Mouse (Mus musculus) neural tube, embryonic 11.5 days (tissue): ENCODE data around the gene Ctdnep1. TPM values are rescaled to one million over a fixed set of nuclear protein-coding genes. Genes with fewer than 3 reads are reported as not detected.
"Not testable (repeated sequence)": the region's sequence is repeated elsewhere in the genome, so short reads cannot be mapped to it uniquely, and the experiment has no call there.

ENCODE experiments used
- ATAC-seq: fragments of 200-750 bp; cut with Nextera tagmentation; 2 replicates; pipeline ENCODE4 v1.8.0; 2017; ENCODE audit warnings: moderate number of reproducible peaks, mild to moderate bottlenecking, moderate TSS enrichment, moderate library complexity; ENCODE audit not compliant: insufficient read depth, low FRiP score, low TSS enrichment
- DNase-seq: peaks from one replicate; pipeline ENCODE4 v3.0.0-alpha.2; 2015; ENCODE audit warnings: low spot score
- H3K27ac ChIP-seq: fragments of 300-500 bp; sonication (generic); 2 replicates; pipeline ENCODE4 v1.5.1; 2014; ENCODE audit warnings: low read depth, mild to moderate bottlenecking, low read length
- H3K27me3 ChIP-seq: fragments of 300-500 bp; sonication (generic); 2 replicates; pipeline ENCODE4 v1.6.1; 2014; ENCODE audit warnings: mild to moderate bottlenecking, low read length, mixed read lengths; ENCODE audit not compliant: control insufficient read depth, insufficient read depth
- H3K36me3 ChIP-seq: fragments of 300-500 bp; sonication (generic); 2 replicates; pipeline ENCODE4 v1.6.1; 2014; ENCODE audit warnings: mild to moderate bottlenecking, low read length, moderate library complexity, mixed read lengths; ENCODE audit not compliant: control insufficient read depth, insufficient read depth
- H3K4me1 ChIP-seq: fragments of 300-500 bp; sonication (generic); 2 replicates; pipeline ENCODE4 v1.6.1; 2014; ENCODE audit warnings: low read length, mixed read lengths; ENCODE audit not compliant: control insufficient read depth, insufficient read depth
- H3K4me2 ChIP-seq: fragments of 300-500 bp; sonication (generic); 2 replicates; pipeline ENCODE4 v1.6.1; 2014; ENCODE audit warnings: low read depth, mild to moderate bottlenecking, moderate library complexity
- H3K4me3 ChIP-seq: fragments of 300-500 bp; sonication (generic); 2 replicates; pipeline ENCODE4 v1.5.1; 2014; ENCODE audit warnings: low read depth, low read length
- H3K9ac ChIP-seq: fragments of 300-500 bp; sonication (generic); 2 replicates; pipeline ENCODE4 v1.6.1; 2014; ENCODE audit warnings: mild to moderate bottlenecking, low read length
- H3K9me3 ChIP-seq: fragments of 300-500 bp; sonication (generic); 2 replicates; pipeline ENCODE4 v1.6.1; 2016; ENCODE audit warnings: low read length; ENCODE audit not compliant: control insufficient read depth
- WGBS: fragments of 180-500 bp; shearing (Covaris S2); extraction: QIAGEN DNeasy Blood & Tissue Kit; methylation state at CpG from one replicate; pipeline ENCODE4 v1.1.7; 2014; 5-methylcytosine and 5-hydroxymethylcytosine counted together
- polyA plus RNA-seq: library from polyadenylated mRNA; unstranded; fragments of >200 nt; fragmentation: Nextera tagmentation; extraction: Ambion mirVana; gene quantifications from 2 replicates; pipeline ENCODE4 v1.2.1, GENCODE M21; 2014

Gene Ctdnep1
- polyA plus RNA-seq, 1 experiment from 2014 or later, result 23.3 TPM

DNA sequence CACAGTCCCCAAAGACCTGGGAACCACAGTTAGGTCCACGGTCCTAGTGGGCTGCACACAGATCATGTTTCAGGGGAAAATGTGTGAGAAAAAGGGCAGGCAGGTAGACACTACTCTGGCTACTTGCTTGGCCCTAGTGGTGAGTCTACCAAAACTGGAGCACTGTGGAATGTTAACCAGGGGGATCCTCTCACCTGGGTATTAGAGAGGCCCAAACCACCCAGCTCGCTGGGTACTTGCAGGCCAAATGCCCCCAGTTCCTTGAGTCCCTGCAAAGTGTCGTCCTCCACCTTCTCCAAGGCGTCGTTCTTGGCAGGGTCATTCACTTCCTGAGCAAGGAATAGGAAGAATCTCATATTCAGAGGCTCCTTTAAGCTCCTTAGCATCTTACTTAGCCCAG, 33.1 kb downstream of the Ctdnep1 start:
- H3K27ac ChIP-seq, result no peak overlapping the region
- no peak for DNase-seq
- ATAC-seq, result no peak
- H3K4me1 ChIP-seq, result peaks cover 20% of the 10 kb centered on the region
- H3K27me3 ChIP-seq, result no peaks in the 10 kb centered on the region
- H3K4me3 ChIP-seq, result 0 out of 2 replicates have a peak overlapping the region, but pooled peaks have one; percentile 44
- peak overlapping the region; percentile 76; the same call in 1 of the 2 replicates for H3K4me2 ChIP-seq
- peaks cover 22% of the 10 kb centered on the region for H3K36me3 ChIP-seq
- 65% methylated on average over 5 of the region's 5 CpGs for WGBS
- H3K9ac ChIP-seq, result no peak overlapping the region
- H3K9me3 ChIP-seq, result no peaks in the 10 kb centered on the region

GRCm38 (mm10) chr11:70014880-70015558, 34.1 kb downstream of the Ctdnep1 start, which contains the start of gene Acadvl:
Acadvl (minus strand) TSS chr11:70015411.
- peaks cover 20% of the 10 kb centered on the region for H3K4me1 ChIP-seq
- H3K9me3 ChIP-seq, result no peaks in the 10 kb centered on the region
- H3K27me3 ChIP-seq, result no peaks in the 10 kb centered on the region
- peak within 1 kb of the TSS; percentile 76 for H3K4me2 ChIP-seq
- H3K27ac ChIP-seq, result no peak within 1 kb of the TSS
- H3K4me3 ChIP-seq, result peak within 1 kb of the TSS; percentile 44
- WGBS, result 1% methylated on average over 35 of the region's 35 CpGs
- H3K36me3 ChIP-seq, result peaks cover 17% of the 10 kb centered on the region
- DNase-seq, result peak; percentile 84
- ATAC-seq, result peak; percentile 77
- peak within 1 kb of the TSS; percentile 60 for H3K9ac ChIP-seq

- H3K9ac ChIP-seq, result no peak overlapping the region
- ATAC-seq (no peak), DNase-seq (no peak)
Observed at GRCm38 (mm10) chr11:70015677-70016076, 34.7 kb downstream of the Ctdnep1 start.

GRCm38 (mm10) chr11:70016177-70016576, 35.2 kb downstream of the Ctdnep1 start:
- 81% methylated on average over 2 of the region's 2 CpGs for WGBS
- peaks cover 20% of the 10 kb centered on the region for H3K4me1 ChIP-seq

More at GRCm38 (mm10) chr11:70015677-70016076, 34.7 kb downstream of the Ctdnep1 start:
- no peak overlapping the region for H3K4me3 ChIP-seq
- no peaks in the 10 kb centered on the region for H3K27me3 ChIP-seq
- H3K4me2 ChIP-seq, result no peak overlapping the region; the same call in 1 of the 2 replicates
- peaks cover 13% of the 10 kb centered on the region for H3K36me3 ChIP-seq
- no peak overlapping the region for H3K27ac ChIP-seq
- H3K9me3 ChIP-seq, result no peaks in the 10 kb centered on the region
- H3K4me1 ChIP-seq, result peaks cover 20% of the 10 kb centered on the region
- 72% methylated on average over 6 of the region's 6 CpGs for WGBS

DNA sequence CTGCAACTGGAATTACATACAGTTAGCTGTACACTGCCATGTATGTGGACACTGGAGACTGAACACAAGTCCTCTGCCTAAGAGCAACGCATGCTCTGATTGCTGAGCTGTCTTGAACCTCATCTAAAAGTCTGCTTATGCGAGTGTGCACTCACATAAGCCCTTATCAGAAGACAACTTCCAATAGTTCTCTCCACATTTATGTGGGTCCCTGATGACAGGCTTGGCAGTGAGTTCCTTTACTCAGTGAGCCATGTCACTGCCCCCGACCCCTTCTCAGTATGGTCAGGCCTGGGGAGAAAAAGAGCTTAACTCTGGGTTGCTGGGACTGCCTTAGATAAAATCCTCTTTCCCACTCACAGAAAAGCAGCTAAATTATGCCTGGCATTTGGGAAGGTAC, 35.7 kb downstream of the Ctdnep1 start, which contains the start of gene Dlg4:
Gene Dlg4 (plus strand): TSS at position 274 of the 400 bp plus-strand sequence.
- H3K4me2 ChIP-seq, result peak within 1 kb of the TSS; percentile 90
- 92% methylated on average over 3 of the region's 3 CpGs for WGBS
- H3K9me3 ChIP-seq, result no peaks in the 10 kb centered on the region
- DNase-seq (no peak), ATAC-seq (no peak)
- peak within 1 kb of the TSS; percentile 67 for H3K4me3 ChIP-seq
- H3K9ac ChIP-seq, result peak within 1 kb of the TSS; percentile 78; the same call in 1 of the 2 replicates
- peaks cover 20% of the 10 kb centered on the region for H3K4me1 ChIP-seq
- H3K36me3 ChIP-seq, result peaks cover 7% of the 10 kb centered on the region
- no peaks in the 10 kb centered on the region for H3K27me3 ChIP-seq
- no peak within 1 kb of the TSS for H3K27ac ChIP-seq

More at GRCm38 (mm10) chr11:70016177-70016576, 35.2 kb downstream of the Ctdnep1 start:
- H3K4me3 ChIP-seq, H3K27ac ChIP-seq, DNase-seq, H3K9me3 ChIP-seq, ATAC-seq, H3K9ac ChIP-seq, H3K4me2 ChIP-seq, H3K27me3 ChIP-seq: not testable (repeated sequence)
- peaks cover 11% of the 10 kb centered on the region for H3K36me3 ChIP-seq

- H3K9me3 ChIP-seq, result no peaks in the 10 kb centered on the region
- peaks cover 23% of the 10 kb centered on the region for H3K4me1 ChIP-seq
- peaks cover 2% of the 10 kb centered on the region; the same call in 1 of the 2 replicates for H3K36me3 ChIP-seq
- H3K27me3 ChIP-seq, result no peaks in the 10 kb centered on the region
- no peak overlapping the region for H3K9ac ChIP-seq
- H3K27ac ChIP-seq, result no peak overlapping the region
- H3K4me3 ChIP-seq, result no peak overlapping the region
- no peak for DNase-seq
- H3K4me2 ChIP-seq, result no peak overlapping the region
- 59% methylated on average over 7 of the region's 7 CpGs for WGBS
- ATAC-seq, result no peak
Observed at GRCm38 (mm10) chr11:70017199-70017767, 36.3 kb downstream of the Ctdnep1 start.

DNA sequence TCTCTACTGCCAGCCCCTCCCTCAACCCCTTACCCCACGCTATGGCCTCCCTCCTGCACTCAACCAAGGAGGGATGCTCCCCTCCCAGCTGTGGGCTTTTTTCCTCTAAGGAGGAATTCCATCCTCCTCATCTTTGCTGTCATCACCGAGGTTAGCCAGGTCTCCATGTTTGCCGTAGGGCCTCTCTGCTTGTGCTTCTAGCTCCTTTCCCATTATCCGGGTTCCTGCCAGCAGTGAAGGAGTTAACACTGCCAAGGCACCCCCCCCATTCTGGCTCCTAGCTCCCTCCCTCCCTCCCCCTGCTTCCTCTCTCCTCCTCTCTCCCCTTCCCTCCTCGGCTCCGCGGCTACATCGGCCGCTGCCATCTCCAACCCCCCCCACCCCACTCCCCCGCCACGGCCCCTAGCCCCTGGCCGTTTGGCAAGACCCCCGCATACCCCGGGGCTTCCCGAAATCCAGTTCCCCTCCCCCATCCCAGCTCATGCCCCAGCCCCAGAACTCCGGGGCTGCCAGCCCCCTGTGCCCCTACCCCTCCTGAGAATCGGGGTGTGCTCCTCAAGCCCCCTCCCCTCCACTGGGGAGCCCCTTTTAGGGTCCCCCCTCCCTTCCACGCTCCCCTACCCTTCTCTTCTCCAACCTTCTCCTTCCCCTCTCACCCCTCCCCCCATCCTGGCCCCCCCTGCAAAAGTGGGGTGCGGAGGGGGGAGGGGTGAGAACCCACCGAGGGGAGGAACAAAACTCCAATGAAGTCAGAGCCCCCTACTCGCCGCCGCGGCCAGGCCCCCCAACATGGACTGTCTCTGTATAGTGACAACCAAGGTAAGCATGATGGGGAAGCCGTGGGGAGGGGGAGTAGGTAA, 37.4 kb downstream of the Ctdnep1 start:
- H3K4me1 ChIP-seq, result peaks cover 27% of the 10 kb centered on the region
- WGBS, result 1% methylated on average over 20 of the region's 25 CpGs
- peak overlapping the region; percentile 67 for H3K4me3 ChIP-seq
- H3K9ac ChIP-seq, result peak overlapping the region; percentile 78
- DNase-seq (peak; percentile 82), ATAC-seq (no peak)
- H3K9me3 ChIP-seq, result no peaks in the 10 kb centered on the region
- H3K27me3 ChIP-seq, result no peaks in the 10 kb centered on the region
- peak overlapping the region; percentile 78 for H3K27ac ChIP-seq
- H3K4me2 ChIP-seq, result peak overlapping the region; percentile 90
- no peaks in the 10 kb centered on the region for H3K36me3 ChIP-seq

GRCm38 (mm10) chr11:70019495-70020021, 38.6 kb downstream of the Ctdnep1 start:
- Histone ChIP-seq H3K9ac (no peak overlapping the region), H3K4me1 (peaks cover 31% of the 10 kb centered on the region), H3K27me3 (no peaks in the 10 kb centered on the region), H3K27ac (no peak overlapping the region), H3K9me3 (no peaks in the 10 kb centered on the region), H3K36me3 (no peaks in the 10 kb centered on the region), H3K4me2 (peak overlapping the region; percentile 90), H3K4me3 (peak overlapping the region; percentile 67)
- no peak for DNase-seq
- 53% methylated on average over 2 of the region's 2 CpGs for WGBS
- ATAC-seq, result no peak
